Mouse (Mus musculus) megakaryocyte-erythroid progenitor cell, adult 5-6 weeks (primary cell): ENCODE results near the gene Srd5a1. TPM values are rescaled to one million over a fixed set of nuclear protein-coding genes. Genes with fewer than 3 reads are reported as not detected.

Experiments used
- ATAC-seq: replicated peaks from 2 replicates; pipeline ENCODE4 v1.8.0; 2016; ENCODE audit warnings: mild to moderate bottlenecking, inconsistent platforms; ENCODE audit not compliant: severe bottlenecking, poor library complexity, low FRiP score, low TSS enrichment
- total RNA-seq, 2 experiments: library from RNA; stranded (forward) in 1 of 2; stranded (reverse) in 1 of 2; fragments of 200-1000, 215-1000 nt in 1 of 2; fragments of >200 nt in 1 of 2; fragmentation: Nextera tagmentation in 1 of 2; gene quantifications; 2 replicates each; pipeline ENCODE4 v1.2.3; 2014 to 2017

Srd5a1 gene
- total RNA-seq, 2 experiments from 2014 or later, result 3.0 to 4.7 TPM

GRCm38 (mm10) chr13:69528531-69528930, 82.7 kb downstream of the Srd5a1 start:
- no peak for ATAC-seq

GRCm38 (mm10) chr13:69525867-69526266, 85.4 kb downstream of the Srd5a1 start:
- ATAC-seq, result no peak

GRCm38 (mm10) chr13:69524158-69524530, 87.1 kb downstream of the Srd5a1 start:
- no peak for ATAC-seq

Other genes starting within 250 kb of the Srd5a1 start
- gene Nsun2, start 77.7 kb downstream of the Srd5a1 start, total RNA-seq (2014; fragmentation: Nextera tagmentation), result 194 and 202 TPM in 2 replicates
- gene Nsun2, start 77.7 kb downstream of the Srd5a1 start, total RNA-seq (2017), result 324 and 335 TPM in 2 replicates
- 19.5 and 24.2 TPM in 2 replicates for gene Tent4a, start 76.8 kb downstream of the Srd5a1 start, total RNA-seq (2014; fragmentation: Nextera tagmentation)
- gene Tent4a, start 76.8 kb downstream of the Srd5a1 start, total RNA-seq (2017), result 13.5 and 14.0 TPM in 2 replicates
- not detected in 2 replicates for gene Ube2ql1, start 128.4 kb upstream of the Srd5a1 start, total RNA-seq (2014; fragmentation: Nextera tagmentation)
- gene Ube2ql1, start 128.4 kb upstream of the Srd5a1 start, total RNA-seq (2017), result not detected in 2 replicates
- 45.9 and 49.2 TPM in 2 replicates for gene Med10, start 191.0 kb upstream of the Srd5a1 start, total RNA-seq (2014; fragmentation: Nextera tagmentation)
- 58.6 and 103 TPM in 2 replicates for gene Med10, start 191.0 kb upstream of the Srd5a1 start, total RNA-seq (2017)